Mouse (Mus musculus): ENCODE data around the gene Lmbr1l. TPM values are rescaled to one million over a fixed set of nuclear protein-coding genes. Genes with fewer than 3 reads are reported as not detected.

Lmbr1l gene
- polyA plus RNA-seq, 1 experiment: 25.7 TPM

DNA sequence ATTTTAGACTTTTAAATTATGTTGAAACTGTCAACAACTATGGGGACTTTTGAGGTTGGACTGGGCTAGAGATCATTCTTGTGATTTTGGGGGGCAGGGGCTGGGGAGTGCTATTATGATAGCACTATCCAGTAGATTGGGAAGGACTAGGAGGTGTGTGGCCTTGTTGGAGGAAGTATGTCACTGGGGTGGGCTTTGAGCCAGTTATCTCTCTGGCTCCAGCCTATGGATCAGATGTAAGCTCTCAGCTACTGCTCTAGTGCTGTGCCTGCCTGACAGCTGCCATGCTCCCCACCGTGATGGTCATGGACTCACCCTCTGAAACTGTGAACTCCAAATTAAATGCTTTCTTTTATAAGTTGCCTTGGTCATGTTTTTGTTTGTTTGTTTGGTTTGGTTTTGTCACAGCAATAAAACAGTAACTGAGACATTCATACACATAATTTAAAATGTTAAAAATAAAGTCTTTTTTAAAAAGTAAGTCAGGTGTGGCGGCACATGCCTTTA, 5.1 kb upstream of the Lmbr1l start:
- Histone ChIP-seq H3K4me1 (ENCODE audit: control insufficient read depth, insufficient read depth, low read length) (peaks cover 3% of the 10 kb centered on the region; the same call in 1 of the 2 replicates), H3K4me3 (ENCODE audit: insufficient read depth, low read length) (no peak overlapping the region), H3K27ac (ENCODE audit: insufficient read depth, low read depth, low read length) (no peak overlapping the region)
- TF ChIP-seq CTCF (IDR thresholded peaks at IDR 0.05; ENCODE audit: low read depth, low read length): no peak
- TF ChIP-seq POLR2A (IDR thresholded peaks at IDR 0.05; ENCODE audit: borderline replicate concordance, low read depth, low read length): no peak

DNA sequence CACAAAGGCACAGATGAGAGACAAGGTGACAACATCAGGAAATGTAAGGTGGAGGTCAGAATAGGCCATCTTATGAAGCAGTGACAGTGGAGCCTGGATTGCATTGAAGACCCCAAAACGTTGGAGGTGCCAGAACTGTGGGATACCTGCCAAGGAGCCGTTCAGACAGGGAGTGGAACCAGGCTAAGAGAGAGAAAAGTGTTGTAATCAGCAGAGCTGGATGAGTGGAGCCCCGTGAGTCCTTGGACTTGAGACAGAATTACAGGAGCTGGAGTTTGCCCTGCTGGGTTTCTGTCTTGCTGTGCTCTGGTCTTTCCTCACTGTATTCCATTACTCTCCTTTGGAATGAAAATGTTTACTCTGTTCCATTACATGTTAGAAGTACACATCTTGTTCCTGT, 4.5 kb upstream of the Lmbr1l start:
- TF ChIP-seq CTCF (IDR thresholded peaks at IDR 0.05; ENCODE audit: low read depth, low read length) (no peak), POLR2A (IDR thresholded peaks at IDR 0.05; ENCODE audit: borderline replicate concordance, low read depth, low read length) (no peak)
- Histone ChIP-seq H3K27ac (ENCODE audit: insufficient read depth, low read depth, low read length) (no peak overlapping the region), H3K4me1 (ENCODE audit: control insufficient read depth, insufficient read depth, low read length) (peaks cover 3% of the 10 kb centered on the region; the same call in 1 of the 2 replicates), H3K4me3 (ENCODE audit: insufficient read depth, low read length) (no peak overlapping the region)

DNA sequence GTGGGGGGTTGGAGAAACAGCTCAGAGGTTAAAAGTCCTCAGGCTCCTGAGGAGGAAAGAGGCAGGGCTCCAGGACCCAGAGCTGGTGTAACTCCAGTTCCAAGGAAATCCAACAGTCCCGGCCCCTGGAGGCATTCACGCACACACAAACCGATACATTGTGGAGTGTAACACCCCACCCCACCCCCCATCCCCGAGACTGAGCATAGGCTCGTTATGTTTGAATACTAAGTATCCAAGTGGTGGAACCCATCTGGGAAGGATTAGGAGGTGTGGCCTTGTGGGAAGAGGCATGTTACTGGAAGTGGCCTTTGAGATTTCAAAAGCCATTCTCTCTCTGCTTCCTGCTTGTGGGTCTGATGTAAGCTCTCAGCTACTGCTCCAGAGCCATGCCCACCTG, 3.5 kb upstream of the Lmbr1l start:
- no peak for TF ChIP-seq CTCF (IDR thresholded peaks at IDR 0.05; ENCODE audit: low read depth, low read length)
- no peak for TF ChIP-seq POLR2A (IDR thresholded peaks at IDR 0.05; ENCODE audit: borderline replicate concordance, low read depth, low read length)
- H3K4me3 ChIP-seq (ENCODE audit: insufficient read depth, low read length): no peak overlapping the region
- H3K4me1 ChIP-seq (ENCODE audit: control insufficient read depth, insufficient read depth, low read length): peaks cover 4% of the 10 kb centered on the region
- no peak overlapping the region for H3K27ac ChIP-seq (ENCODE audit: insufficient read depth, low read depth, low read length)

DNA sequence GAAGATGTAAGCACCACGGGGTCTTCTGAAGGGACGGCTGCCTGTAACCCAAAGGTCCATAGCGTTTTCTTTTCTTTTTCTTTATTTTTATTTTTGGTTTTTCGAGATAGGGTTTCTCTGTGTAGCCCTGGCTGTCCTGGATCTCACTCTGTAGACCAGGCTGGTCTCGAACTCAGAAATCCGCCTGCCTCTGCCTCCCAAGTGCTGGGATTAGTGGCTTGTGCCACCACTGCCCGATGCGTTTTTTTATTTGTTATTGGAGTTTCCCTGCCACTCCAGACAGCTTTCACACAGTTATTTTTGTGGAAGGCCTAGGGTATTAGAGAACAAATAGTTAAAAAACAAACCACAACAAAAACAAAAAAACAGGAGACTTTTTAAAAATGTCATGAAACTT, 466 bp upstream of the Lmbr1l start:
- peak overlapping the region; percentile 36; the same call in 1 of the 2 replicates for H3K27ac ChIP-seq (ENCODE audit: insufficient read depth, low read depth, low read length)
- H3K4me3 ChIP-seq (ENCODE audit: insufficient read depth, low read length): peak overlapping the region; percentile 66

DNA sequence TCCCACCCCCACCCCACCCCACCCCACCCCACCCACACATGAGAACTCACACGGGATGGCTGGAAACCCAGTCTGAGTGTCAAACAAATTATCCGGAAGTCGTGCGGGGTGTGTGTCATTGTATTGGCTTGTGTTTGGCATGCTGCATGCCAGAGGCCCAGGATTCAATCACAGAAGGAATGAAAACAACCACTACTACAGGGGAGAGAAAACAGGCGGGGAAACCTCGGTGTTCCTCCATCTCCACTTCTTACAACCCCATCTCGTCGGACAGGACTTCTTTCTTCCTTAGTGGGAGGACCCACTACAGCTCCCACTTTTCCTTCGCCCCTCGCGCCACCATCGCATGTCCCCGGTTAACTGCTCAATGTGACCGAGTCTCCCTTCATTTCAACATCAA, 940 bp downstream of the Lmbr1l start:
- Histone ChIP-seq H3K27ac (ENCODE audit: insufficient read depth, low read depth, low read length) (0 out of 2 replicates have a peak overlapping the region, but pooled peaks have one; percentile 72), H3K4me1 (ENCODE audit: control insufficient read depth, insufficient read depth, low read length) (peaks cover 10% of the 10 kb centered on the region), H3K4me3 (ENCODE audit: insufficient read depth, low read length) (peak overlapping the region; percentile 98)
- no peak for TF ChIP-seq CTCF (IDR thresholded peaks at IDR 0.05; ENCODE audit: low read depth, low read length)
- no peak for TF ChIP-seq POLR2A (IDR thresholded peaks at IDR 0.05; ENCODE audit: borderline replicate concordance, low read depth, low read length)

More for the DNA sequence above, 466 bp upstream of the Lmbr1l start:
- H3K4me1 ChIP-seq (ENCODE audit: control insufficient read depth, insufficient read depth, low read length): peaks cover 13% of the 10 kb centered on the region

DNA sequence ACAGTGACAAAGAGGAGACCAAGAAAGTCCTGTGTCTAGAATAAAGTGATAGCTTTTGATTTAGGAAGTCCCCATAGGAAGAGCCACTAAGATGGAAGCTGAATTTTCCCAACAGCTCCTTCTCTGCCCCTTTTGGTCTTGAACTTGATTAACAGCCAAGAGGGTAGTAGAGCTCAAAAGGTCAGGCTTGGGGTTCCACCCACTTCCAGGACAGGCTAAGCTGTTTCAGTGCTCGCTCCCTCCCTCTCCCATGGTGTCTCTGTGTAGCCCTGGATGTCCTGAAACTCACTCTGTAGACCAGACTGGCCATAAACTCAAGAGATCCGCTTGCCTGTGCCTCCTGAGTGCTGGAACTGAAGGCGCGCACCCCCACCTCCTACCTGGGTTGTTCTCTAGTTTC, 2.0 kb downstream of the Lmbr1l start:
- Histone ChIP-seq H3K4me3 (ENCODE audit: insufficient read depth, low read length) (no peak overlapping the region), H3K4me1 (ENCODE audit: control insufficient read depth, insufficient read depth, low read length) (peaks cover 10% of the 10 kb centered on the region), H3K27ac (ENCODE audit: insufficient read depth, low read depth, low read length) (no peak overlapping the region)
- TF ChIP-seq POLR2A (IDR thresholded peaks at IDR 0.05; ENCODE audit: borderline replicate concordance, low read depth, low read length): no peak
- TF ChIP-seq CTCF (IDR thresholded peaks at IDR 0.05; ENCODE audit: low read depth, low read length): no peak

DNA sequence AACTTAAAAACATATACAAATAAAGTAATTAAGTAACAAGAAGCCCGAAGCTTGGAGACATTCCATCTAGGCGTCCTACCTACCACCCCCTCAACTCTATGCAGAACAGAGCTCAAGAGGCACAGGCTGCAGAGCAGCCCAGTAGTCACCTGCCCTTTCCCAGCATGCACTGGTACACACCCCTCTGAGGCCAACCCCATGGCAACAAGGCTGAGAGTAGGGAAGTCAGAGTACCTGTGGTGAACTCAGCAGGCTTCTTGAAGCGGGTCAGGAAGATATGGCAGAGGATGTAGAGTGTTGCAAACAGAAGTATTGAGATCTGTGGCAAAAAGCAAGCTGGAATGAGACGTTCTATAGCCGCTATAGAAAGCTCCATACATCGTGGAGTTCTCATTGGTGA, 3.1 kb downstream of the Lmbr1l start:
- Histone ChIP-seq H3K27ac (ENCODE audit: insufficient read depth, low read depth, low read length) (no peak overlapping the region), H3K4me1 (ENCODE audit: control insufficient read depth, insufficient read depth, low read length) (peaks cover 10% of the 10 kb centered on the region), H3K4me3 (ENCODE audit: insufficient read depth, low read length) (no peak overlapping the region)
- TF ChIP-seq POLR2A (IDR thresholded peaks at IDR 0.05; ENCODE audit: borderline replicate concordance, low read depth, low read length) (no peak), CTCF (IDR thresholded peaks at IDR 0.05; ENCODE audit: low read depth, low read length) (no peak)

DNA sequence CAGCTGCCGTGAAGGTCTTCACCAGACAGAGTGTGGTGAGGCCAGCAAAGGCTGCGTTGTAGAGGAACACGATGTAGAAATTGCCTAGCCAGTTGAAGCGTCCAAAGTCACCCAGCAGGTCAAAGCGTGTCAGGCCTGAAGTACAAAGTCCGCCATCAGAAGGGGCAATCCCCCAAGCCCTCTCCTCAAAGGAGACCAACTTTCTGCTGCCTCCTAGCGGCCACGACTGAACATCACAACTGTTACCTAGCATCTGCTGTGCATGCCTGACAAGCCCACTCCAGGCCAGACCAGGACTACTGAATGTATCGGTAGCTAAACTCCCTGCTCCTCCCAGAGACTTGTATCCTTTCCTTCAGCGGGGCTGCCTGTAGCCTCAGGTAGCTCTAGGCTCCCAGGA, 13.3 kb downstream of the Lmbr1l start:
- Histone ChIP-seq H3K4me1 (ENCODE audit: control insufficient read depth, insufficient read depth, low read length) (no peaks in the 10 kb centered on the region), H3K27ac (ENCODE audit: insufficient read depth, low read depth, low read length) (no peak overlapping the region), H3K4me3 (ENCODE audit: insufficient read depth, low read length) (no peak overlapping the region)
- TF ChIP-seq POLR2A (IDR thresholded peaks at IDR 0.05; ENCODE audit: borderline replicate concordance, low read depth, low read length) (no peak), CTCF (IDR thresholded peaks at IDR 0.05; ENCODE audit: low read depth, low read length) (peak; percentile 67)

DNA sequence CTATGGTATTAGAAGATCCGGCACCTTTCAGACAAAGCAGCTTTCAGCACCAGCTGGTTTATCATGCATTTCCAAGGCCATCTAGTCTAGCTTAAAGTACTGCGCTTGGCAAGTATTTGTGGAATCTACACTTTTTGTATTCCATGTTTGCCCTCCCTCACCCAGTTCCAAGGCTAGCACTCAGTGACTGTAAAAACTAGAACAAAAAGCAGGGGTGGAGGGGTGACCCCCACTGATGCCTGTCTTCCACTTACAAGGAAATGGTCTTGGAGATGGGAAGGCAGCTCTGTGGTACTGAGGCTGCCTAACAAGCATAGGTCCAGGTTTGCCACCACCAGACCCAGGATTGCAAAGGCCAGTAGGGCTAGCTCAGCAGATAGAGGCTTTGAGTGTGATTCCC, 15.4 kb downstream of the Lmbr1l start:
- Histone ChIP-seq H3K4me3 (ENCODE audit: insufficient read depth, low read length) (no peak overlapping the region), H3K27ac (ENCODE audit: insufficient read depth, low read depth, low read length) (no peak overlapping the region), H3K4me1 (ENCODE audit: control insufficient read depth, insufficient read depth, low read length) (no peaks in the 10 kb centered on the region)
- TF ChIP-seq CTCF (IDR thresholded peaks at IDR 0.05; ENCODE audit: low read depth, low read length): no peak
- no peak for TF ChIP-seq POLR2A (IDR thresholded peaks at IDR 0.05; ENCODE audit: borderline replicate concordance, low read depth, low read length)

DNA sequence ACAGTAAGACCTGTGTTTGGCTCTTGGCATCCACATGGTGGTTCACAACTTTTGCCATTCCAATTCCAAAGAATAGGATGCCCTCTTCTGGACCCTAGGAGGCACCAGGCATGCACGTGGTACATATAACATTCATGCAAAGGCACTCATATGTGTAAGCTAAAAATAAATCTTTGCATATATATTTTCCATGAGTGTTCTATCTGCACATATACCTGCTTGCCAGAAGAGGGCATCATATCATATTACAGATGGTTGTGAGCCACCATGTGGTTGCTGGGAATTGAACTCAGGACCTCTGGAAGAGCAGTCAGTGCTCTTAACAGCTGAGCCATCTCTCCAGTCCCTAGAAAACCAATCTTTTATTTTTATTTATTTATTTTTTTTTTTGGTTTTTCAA, 16.5 kb downstream of the Lmbr1l start:
- TF ChIP-seq POLR2A (IDR thresholded peaks at IDR 0.05; ENCODE audit: borderline replicate concordance, low read depth, low read length) (no peak), CTCF (IDR thresholded peaks at IDR 0.05; ENCODE audit: low read depth, low read length) (no peak)
- no peaks in the 10 kb centered on the region for H3K4me1 ChIP-seq (ENCODE audit: control insufficient read depth, insufficient read depth, low read length)
- no peak overlapping the region for H3K4me3 ChIP-seq (ENCODE audit: insufficient read depth, low read length)
- H3K27ac ChIP-seq (ENCODE audit: insufficient read depth, low read depth, low read length): no peak overlapping the region
